Mouse (Mus musculus) spleen, adult 2 months (tissue): Measurements from ENCODE around the gene Cers3.

Experiments used
- CTCF ChIP-seq: fragments of 200-500 bp; IDR thresholded peaks from 2 replicates; pipeline ENCODE4 v1.5.1; 2011; ENCODE audit warnings: mild to moderate bottlenecking, inconsistent platforms; ENCODE audit not compliant: insufficient read depth, insufficient read length, insufficient replicate concordance; ENCODE audit errors: extremely low read depth
- POLR2A ChIP-seq: fragments of 200-500 bp; IDR thresholded peaks from 2 replicates; pipeline ENCODE4 v1.6.1; 2011; ENCODE audit warnings: low read depth, low read length, inconsistent platforms

- TF ChIP-seq POLR2A, result no peak
- TF ChIP-seq CTCF, result no peak
These were observed 114.3 kb downstream of the Cers3 start for GRCm38 (mm10) chr7:66857610-66858009.
